Comparison of ENCODE assay signal across 26 mouse cellular contexts in the genomic region with DNA sequence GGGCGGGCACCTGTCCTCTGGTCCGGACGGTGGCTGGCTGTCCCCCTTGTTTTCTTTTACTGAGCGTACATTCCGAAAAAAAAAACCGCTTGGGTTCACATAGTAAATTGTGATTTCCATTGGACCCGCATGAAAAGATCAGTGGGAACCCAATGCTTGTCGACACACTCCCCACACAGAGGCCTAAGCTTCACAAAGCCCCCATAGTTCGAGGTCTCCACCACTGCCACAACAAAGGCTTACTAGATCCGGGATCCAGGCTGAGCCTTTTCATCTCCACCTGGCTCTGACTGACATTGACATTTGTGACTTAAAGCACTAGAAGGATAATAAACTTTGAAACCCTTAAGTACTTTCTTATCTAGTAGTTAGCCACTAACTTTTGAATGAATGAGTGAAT.
"Had no signal": no experiment of that assay in that cellular context is flagged by ENCODE, and none has a peak within 500 bp of the region (broad histone marks: within the 10 kb centered on the region; RNA-seq: fewer than 3 reads in every experiment).

No protein-coding gene starts in this region.

- H3K4me1 ChIP-seq: heart, embryonic 10.5 days; heart, embryonic 12.5 days; hindbrain, embryonic 10.5 days; hindbrain, embryonic 12.5 days; intestine, embryonic 15.5 days; limb, embryonic 10.5 days; limb, embryonic 12.5 days; liver, embryonic 12.5 days had no signal

- H3K36me3 ChIP-seq: heart, embryonic 10.5 days; heart, embryonic 12.5 days; hindbrain, embryonic 10.5 days; hindbrain, embryonic 12.5 days; intestine, embryonic 15.5 days; limb, embryonic 10.5 days; limb, embryonic 12.5 days; liver, embryonic 12.5 days had no signal

- H3K27me3 ChIP-seq: heart, embryonic 12.5 days; hindbrain, embryonic 12.5 days; intestine, embryonic 15.5 days; limb, embryonic 12.5 days; liver, embryonic 12.5 days had no signal

- DNase-seq: gastrocnemius, postnatal 10 days; gastrocnemius, postnatal 25 days; heart, adult 18-20 months; heart, postnatal 10 days; heart, postnatal 4 days; kidney, adult 18-20 months; kidney, adult 8-10 months; kidney, postnatal 10 days; kidney, postnatal 25 days; kidney, postnatal 4 days; liver had no signal

- H3K9ac ChIP-seq: heart, embryonic 12.5 days; hindbrain, embryonic 12.5 days; hindbrain, embryonic 14.5 days; intestine, embryonic 15.5 days; limb, embryonic 12.5 days; liver, embryonic 12.5 days; liver, embryonic 14.5 days had no signal

- H3K4me3 ChIP-seq: heart, embryonic 10.5 days; heart, embryonic 12.5 days; hindbrain, embryonic 10.5 days; hindbrain, embryonic 12.5 days; intestine, embryonic 15.5 days; layer of hippocampus, adult 2 months; left cerebral cortex, adult 2 months; limb, embryonic 10.5 days; limb, embryonic 12.5 days; liver, embryonic 12.5 days had no signal

- H3K4me2 ChIP-seq: heart, embryonic 12.5 days; hindbrain, embryonic 12.5 days; hindbrain, embryonic 14.5 days; intestine, embryonic 15.5 days; limb, embryonic 12.5 days; liver, embryonic 12.5 days had no signal

- H3K9me3 ChIP-seq: heart, embryonic 10.5 days; heart, embryonic 12.5 days; hindbrain, embryonic 10.5 days; hindbrain, embryonic 12.5 days; intestine, embryonic 15.5 days; limb, embryonic 10.5 days; limb, embryonic 12.5 days; liver, embryonic 12.5 days had no signal

- H3K27ac ChIP-seq: heart, embryonic 10.5 days; hindbrain, embryonic 10.5 days; hindbrain, embryonic 12.5 days; hindbrain, embryonic 14.5 days; intestine, embryonic 15.5 days; layer of hippocampus, adult 2 months; left cerebral cortex, adult 2 months; limb, embryonic 10.5 days; limb, embryonic 12.5 days; liver, embryonic 12.5 days; liver, embryonic 14.5 days had no signal

- ATAC-seq: hindbrain, embryonic 16.5 days; inflammation-experienced regulatory T-cells, adult 6 months; intestine, embryonic 15.5 days; intestine, postnatal 0 days; liver, embryonic 12.5 days had no signal
